Mouse (Mus musculus) erythroblast, embryonic 14.5 days (primary cell): ENCODE data around the gene Chd1l. TPM values are rescaled to one million over a fixed set of nuclear protein-coding genes. Genes with fewer than 3 reads are reported as not detected.

Experiments
- H3K27me3 ChIP-seq: 2 replicates; pipeline ENCODE4 v1.6.1; 2012; ENCODE audit warnings: inconsistent platforms; ENCODE audit not compliant: control insufficient read depth
- H3K36me3 ChIP-seq: 2 replicates; pipeline ENCODE4 v1.6.1; 2012; ENCODE audit warnings: mild to moderate bottlenecking, inconsistent platforms; ENCODE audit not compliant: control insufficient read depth
- H3K4me1 ChIP-seq: 2 replicates; pipeline ENCODE4 v1.6.1; 2012; ENCODE audit warnings: inconsistent platforms; ENCODE audit not compliant: control insufficient read depth
- H3K4me3 ChIP-seq: replicated peaks from 2 replicates; pipeline ENCODE3; 2012; ENCODE audit warnings: moderate library complexity, mild to moderate bottlenecking, inconsistent platforms
- H3K9me3 ChIP-seq: 2 replicates; pipeline ENCODE4 v1.6.1; 2012; ENCODE audit warnings: low read length, inconsistent platforms, mixed read lengths; ENCODE audit not compliant: control insufficient read depth
- GATA1 ChIP-seq: IDR thresholded peaks from 2 replicates; pipeline ENCODE4 v1.6.1; 2012; ENCODE audit warnings: low read length, inconsistent platforms, mixed read lengths
- TAL1 ChIP-seq: IDR thresholded peaks from 3 replicates; pipeline ENCODE4 v1.6.1; 2012; ENCODE audit warnings: low read length, inconsistent platforms, mixed read lengths
- polyA plus RNA-seq: library from polyadenylated mRNA; stranded (reverse); fragments of >175 nt; gene quantifications from 2 replicates; pipeline ENCODE4 v1.2.3, GENCODE M21; 2012

Gene Chd1l
- polyA plus RNA-seq, 1 experiment, result 0.50 TPM

DNA sequence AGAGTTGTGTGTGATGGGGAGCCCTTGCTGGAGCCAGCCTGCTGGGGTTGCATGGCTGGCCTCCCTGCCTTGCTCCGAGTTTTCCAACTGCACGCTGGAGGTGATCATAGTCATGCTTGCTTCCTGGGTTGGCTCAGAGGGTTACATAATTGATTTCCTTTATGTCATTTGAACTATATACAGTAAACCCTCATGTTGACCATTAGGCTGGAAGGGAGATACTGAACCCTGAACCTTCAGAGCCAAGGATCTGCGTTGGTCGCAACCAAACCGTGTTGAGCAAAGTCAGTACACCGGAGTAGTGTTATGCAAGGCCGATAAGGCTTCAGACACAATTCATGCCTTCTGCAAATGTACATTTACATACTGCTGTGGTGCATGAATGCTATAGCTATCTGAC lies 17.9 kb upstream of the Chd1l start:
- Histone ChIP-seq H3K4me1 (peaks cover 16% of the 10 kb centered on the region), H3K9me3 (no peaks in the 10 kb centered on the region), H3K4me3 (peak overlapping the region; percentile 65), H3K36me3 (no peaks in the 10 kb centered on the region; the same call in 1 of the 2 replicates), H3K27me3 (peaks cover 3% of the 10 kb centered on the region; the same call in 1 of the 2 replicates)
- no peak for TF ChIP-seq GATA1
- no peak for TF ChIP-seq TAL1

GRCm38 (mm10) chr3:97624611-97625010 lies 14.6 kb upstream of the Chd1l start:
- H3K4me3 ChIP-seq, result no peak overlapping the region
- TF ChIP-seq GATA1, result no peak
- TF ChIP-seq TAL1, result no peak
- no peaks in the 10 kb centered on the region for H3K36me3 ChIP-seq
- H3K27me3 ChIP-seq, result peaks cover 3% of the 10 kb centered on the region; the same call in 1 of the 2 replicates
- H3K9me3 ChIP-seq, result no peaks in the 10 kb centered on the region
- peaks cover 14% of the 10 kb centered on the region for H3K4me1 ChIP-seq

GRCm38 (mm10) chr3:97620657-97621056 lies 10.7 kb upstream of the Chd1l start:
- H3K4me3 ChIP-seq, result no peak overlapping the region
- H3K9me3 ChIP-seq, result no peaks in the 10 kb centered on the region
- peaks cover 3% of the 10 kb centered on the region; the same call in 1 of the 2 replicates for H3K27me3 ChIP-seq
- TF ChIP-seq GATA1 (no peak), TAL1 (no peak)
- no peaks in the 10 kb centered on the region for H3K4me1 ChIP-seq
- no peaks in the 10 kb centered on the region for H3K36me3 ChIP-seq

- H3K36me3 ChIP-seq, result no peaks in the 10 kb centered on the region
- no peaks in the 10 kb centered on the region for H3K27me3 ChIP-seq
- TF ChIP-seq GATA1 (no peak), TAL1 (no peak)
- no peaks in the 10 kb centered on the region for H3K4me1 ChIP-seq
- no peak overlapping the region for H3K4me3 ChIP-seq
- H3K9me3 ChIP-seq, result no peaks in the 10 kb centered on the region
Observed at GRCm38 (mm10) chr3:97617899-97618298, 7.9 kb upstream of the Chd1l start.

DNA sequence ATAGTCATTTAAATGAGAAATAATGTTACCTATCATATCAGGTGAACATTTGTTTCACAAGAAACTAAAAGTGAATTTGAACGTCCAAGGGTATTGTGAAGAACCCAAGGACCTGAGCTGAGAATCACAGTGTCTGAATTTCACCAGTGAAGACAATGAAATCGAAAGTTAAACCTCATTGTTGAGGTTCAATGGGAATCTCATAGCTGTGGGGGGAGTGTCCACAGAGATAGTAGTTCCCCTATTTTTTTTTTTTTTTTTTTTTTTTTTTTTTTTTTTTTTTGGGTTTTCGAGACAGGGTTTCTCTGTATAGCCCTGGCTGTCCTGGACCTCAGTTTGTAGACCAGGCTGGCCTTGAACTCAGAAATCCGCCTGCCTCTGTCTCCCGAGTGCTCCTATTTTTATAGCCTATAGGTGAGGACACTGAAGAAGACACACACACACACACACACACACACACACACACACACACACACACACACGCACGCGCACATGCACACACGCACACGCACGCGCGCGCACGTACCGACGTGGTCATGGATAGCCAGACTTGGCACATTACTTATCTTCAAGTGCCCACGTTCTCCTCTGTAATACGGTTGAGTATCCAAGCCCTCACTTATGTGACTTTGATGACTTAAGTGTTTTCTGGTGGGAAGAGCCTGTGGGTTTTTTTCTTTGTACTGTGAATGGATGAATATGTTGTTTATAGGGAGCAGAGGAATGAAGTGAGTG lies 7.3 kb upstream of the Chd1l start:
- Histone ChIP-seq H3K4me1 (no peaks in the 10 kb centered on the region), H3K27me3 (no peaks in the 10 kb centered on the region), H3K4me3 (no peak overlapping the region), H3K9me3 (no peaks in the 10 kb centered on the region), H3K36me3 (no peaks in the 10 kb centered on the region)
- TF ChIP-seq TAL1 (no peak), GATA1 (no peak)

- Histone ChIP-seq H3K4me3 (no peak overlapping the region), H3K9me3 (no peaks in the 10 kb centered on the region), H3K36me3 (no peaks in the 10 kb centered on the region), H3K4me1 (no peaks in the 10 kb centered on the region; the same call in 1 of the 2 replicates), H3K27me3 (no peaks in the 10 kb centered on the region)
- TF ChIP-seq GATA1, result no peak
- no peak for TF ChIP-seq TAL1
Observed at GRCm38 (mm10) chr3:97615933-97616332, 5.9 kb upstream of the Chd1l start.

DNA sequence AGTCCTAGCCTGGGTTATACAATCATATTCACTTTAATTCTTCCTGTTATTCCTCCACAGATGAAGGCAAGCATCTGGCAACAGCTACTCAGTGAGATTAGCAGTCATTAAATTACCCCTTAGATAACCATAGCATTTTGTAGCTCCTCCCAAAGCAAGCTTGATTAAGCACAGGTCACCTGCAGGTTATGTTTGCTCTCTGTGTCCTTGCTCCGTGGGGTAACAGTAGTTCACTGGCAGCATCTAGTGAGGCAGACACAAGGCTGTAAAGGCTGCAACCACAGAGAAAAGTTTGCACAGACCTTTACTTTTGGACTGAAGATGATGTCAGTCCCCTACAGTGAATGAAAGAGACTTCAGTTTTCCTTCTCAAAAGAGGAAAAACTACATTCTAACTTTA lies 5.2 kb upstream of the Chd1l start:
- Histone ChIP-seq H3K27me3 (no peaks in the 10 kb centered on the region), H3K36me3 (no peaks in the 10 kb centered on the region), H3K4me3 (no peak overlapping the region), H3K4me1 (peaks cover 6% of the 10 kb centered on the region), H3K9me3 (no peaks in the 10 kb centered on the region)
- TF ChIP-seq GATA1 (no peak), TAL1 (no peak)

- Histone ChIP-seq H3K9me3 (no peaks in the 10 kb centered on the region), H3K27me3 (no peaks in the 10 kb centered on the region), H3K36me3 (no peaks in the 10 kb centered on the region), H3K4me1 (peaks cover 25% of the 10 kb centered on the region), H3K4me3 (no peak overlapping the region)
- TF ChIP-seq TAL1 (no peak), GATA1 (no peak)
Observed at GRCm38 (mm10) chr3:97611021-97611420, 1.0 kb upstream of the Chd1l start.

GRCm38 (mm10) chr3:97609201-97609844 lies 680 bp downstream of the Chd1l start:
- Histone ChIP-seq H3K36me3 (peaks cover 6% of the 10 kb centered on the region), H3K4me1 (peaks cover 25% of the 10 kb centered on the region), H3K4me3 (peak overlapping the region; percentile 72), H3K9me3 (no peaks in the 10 kb centered on the region), H3K27me3 (no peaks in the 10 kb centered on the region)
- TF ChIP-seq TAL1 (no peak), GATA1 (no peak)
